Mouse (Mus musculus) heart, embryonic 16.5 days (tissue): ENCODE data around the gene Zfp217. TPM values are rescaled to one million over a fixed set of nuclear protein-coding genes. Genes with fewer than 3 reads are reported as not detected.
A peak's percentile ranks its signal among the peaks of the same experiment; 100 is the strongest.

ENCODE experiments used
- ATAC-seq: fragments of 200-750 bp; cut with Nextera tagmentation; replicated peaks from 2 replicates; pipeline ENCODE4 v1.8.0; 2017; ENCODE audit warnings: moderate number of reproducible peaks; ENCODE audit not compliant: insufficient read depth, low FRiP score; ENCODE audit errors: extremely low read depth
- H3K27ac ChIP-seq: fragments of 300-500 bp; sonication (generic); 2 replicates; pipeline ENCODE4 v1.5.1; 2014; ENCODE audit warnings: mild to moderate bottlenecking, low read length, control low read depth, moderate library complexity
- H3K27me3 ChIP-seq: fragments of 300-500 bp; sonication (generic); 2 replicates; pipeline ENCODE4 v1.6.1; 2014; ENCODE audit warnings: low read length, mixed read lengths; ENCODE audit not compliant: control insufficient read depth, insufficient read depth
- H3K36me3 ChIP-seq: fragments of 300-500 bp; sonication (generic); 2 replicates; pipeline ENCODE4 v1.6.1; 2014; ENCODE audit not compliant: control insufficient read depth, insufficient read depth
- H3K4me1 ChIP-seq: fragments of 300-500 bp; sonication (generic); 2 replicates; pipeline ENCODE4 v1.6.1; 2014; ENCODE audit warnings: low read length, mixed read lengths; ENCODE audit not compliant: control insufficient read depth, insufficient read depth
- H3K4me2 ChIP-seq: fragments of 300-500 bp; sonication (generic); 2 replicates; pipeline ENCODE4 v1.6.1; 2014; ENCODE audit warnings: low read depth, mild to moderate bottlenecking, control low read depth, low read length
- H3K4me3 ChIP-seq: fragments of 300-500 bp; sonication (generic); 2 replicates; pipeline ENCODE4 v1.5.1; 2014; ENCODE audit warnings: mild to moderate bottlenecking, control low read depth, low read length
- H3K9ac ChIP-seq: fragments of 300-500 bp; sonication (generic); 2 replicates; pipeline ENCODE4 v1.6.1; 2014; ENCODE audit warnings: low read length, control low read depth
- H3K9me3 ChIP-seq: fragments of 300-500 bp; sonication (generic); replicated peaks from 2 replicates; pipeline ENCODE4 v1.6.1; 2016; ENCODE audit warnings: low read length; ENCODE audit not compliant: control insufficient read depth
- WGBS: fragments of 180-500 bp; shearing (Covaris S2); extraction: QIAGEN DNeasy Blood & Tissue Kit; methylation state at CpG from one replicate; pipeline ENCODE4 v1.1.7; 2014; 5-methylcytosine and 5-hydroxymethylcytosine counted together
- polyA plus RNA-seq: library from polyadenylated mRNA; unstranded; fragments of >200 nt; fragmentation: Nextera tagmentation; extraction: Ambion mirVana; gene quantifications from 2 replicates; pipeline ENCODE4 v1.2.1, GENCODE M21; 2015

Gene Zfp217
- polyA plus RNA-seq, 1 experiment from 2014 or later, result 3.6 TPM

GRCm38 (mm10) chr2:170101932-170102331, 46.0 kb downstream of the Zfp217 start:
- H3K27me3 ChIP-seq, result no peaks in the 10 kb centered on the region
- no peak overlapping the region for H3K9ac ChIP-seq
- ATAC-seq, result no peak
- no peak overlapping the region for H3K27ac ChIP-seq
- 0 out of 2 replicates have a peak, but pooled peaks cover 2% of the 10 kb centered on the region for H3K36me3 ChIP-seq
- no peaks in the 10 kb centered on the region for H3K9me3 ChIP-seq
- WGBS, result 66% methylated on average over 7 of the region's 7 CpGs
- H3K4me3 ChIP-seq, result no peak overlapping the region
- no peaks in the 10 kb centered on the region for H3K4me1 ChIP-seq
- H3K4me2 ChIP-seq, result no peak overlapping the region

- no peak overlapping the region for H3K9ac ChIP-seq
- H3K4me3 ChIP-seq, result no peak overlapping the region
- WGBS, result 3% methylated on average over 12 of the region's 12 CpGs
- no peaks in the 10 kb centered on the region for H3K36me3 ChIP-seq
- no peaks in the 10 kb centered on the region for H3K27me3 ChIP-seq
- no peaks in the 10 kb centered on the region for H3K4me1 ChIP-seq
- ATAC-seq, result 0 out of 2 replicates have a peak, but pooled peaks have one; percentile 40
- no peaks in the 10 kb centered on the region for H3K9me3 ChIP-seq
- H3K27ac ChIP-seq, result no peak overlapping the region
- H3K4me2 ChIP-seq, result peak overlapping the region; percentile 33
These were observed 46.8 kb downstream of the Zfp217 start for GRCm38 (mm10) chr2:170101132-170101531.

GRCm38 (mm10) chr2:170094871-170095270, 53.0 kb downstream of the Zfp217 start:
- 83% methylated on average over 9 of the region's 9 CpGs for WGBS
- Histone ChIP-seq H3K4me1 (no peaks in the 10 kb centered on the region), H3K36me3 (no peaks in the 10 kb centered on the region), H3K4me3 (no peak overlapping the region), H3K9me3 (no peaks in the 10 kb centered on the region), H3K27me3 (no peaks in the 10 kb centered on the region), H3K27ac (no peak overlapping the region), H3K9ac (no peak overlapping the region), H3K4me2 (no peak overlapping the region)
- ATAC-seq, result no peak

- no peaks in the 10 kb centered on the region for H3K9me3 ChIP-seq
- H3K4me1 ChIP-seq, result no peaks in the 10 kb centered on the region
- H3K9ac ChIP-seq, result no peak overlapping the region
- no peak for ATAC-seq
- 89% methylated on average over 17 of the region's 17 CpGs for WGBS
- no peak overlapping the region for H3K4me3 ChIP-seq
- no peaks in the 10 kb centered on the region for H3K36me3 ChIP-seq
- H3K27ac ChIP-seq, result no peak overlapping the region
- H3K27me3 ChIP-seq, result no peaks in the 10 kb centered on the region
- H3K4me2 ChIP-seq, result no peak overlapping the region
These were observed 53.7 kb downstream of the Zfp217 start for GRCm38 (mm10) chr2:170094220-170094619.

GRCm38 (mm10) chr2:170091563-170092443, 56.1 kb downstream of the Zfp217 start:
- no peak overlapping the region for H3K4me2 ChIP-seq
- H3K4me1 ChIP-seq, result no peaks in the 10 kb centered on the region
- no peak overlapping the region for H3K4me3 ChIP-seq
- no peaks in the 10 kb centered on the region for H3K9me3 ChIP-seq
- H3K27me3 ChIP-seq, result no peaks in the 10 kb centered on the region
- no peak overlapping the region for H3K27ac ChIP-seq
- no peak for ATAC-seq
- 74% methylated on average over 10 of the region's 10 CpGs for WGBS
- no peak overlapping the region for H3K9ac ChIP-seq
- no peaks in the 10 kb centered on the region for H3K36me3 ChIP-seq

GRCm38 (mm10) chr2:170078442-170079017, 69.4 kb downstream of the Zfp217 start:
- H3K9ac ChIP-seq, result no peak overlapping the region
- ATAC-seq, result no peak
- no peak overlapping the region for H3K4me2 ChIP-seq
- no peak overlapping the region for H3K4me3 ChIP-seq
- H3K4me1 ChIP-seq, result no peaks in the 10 kb centered on the region
- H3K9me3 ChIP-seq, result no peaks in the 10 kb centered on the region
- no peaks in the 10 kb centered on the region for H3K36me3 ChIP-seq
- no peaks in the 10 kb centered on the region for H3K27me3 ChIP-seq
- no peak overlapping the region for H3K27ac ChIP-seq
- WGBS, result 45% methylated on average over 15 of the region's 15 CpGs

- Histone ChIP-seq H3K27me3 (no peaks in the 10 kb centered on the region), H3K4me1 (no peaks in the 10 kb centered on the region), H3K9me3 (no peaks in the 10 kb centered on the region), H3K4me2 (no peak overlapping the region), H3K4me3 (no peak overlapping the region), H3K9ac (no peak overlapping the region), H3K36me3 (no peaks in the 10 kb centered on the region), H3K27ac (no peak overlapping the region)
- no peak for ATAC-seq
- WGBS, result 79% methylated on average over 10 of the region's 10 CpGs
These were observed 69.9 kb downstream of the Zfp217 start for GRCm38 (mm10) chr2:170078041-170078440.

GRCm38 (mm10) chr2:170076941-170077490, 70.9 kb downstream of the Zfp217 start:
- WGBS, result 68% methylated on average over 6 of the region's 6 CpGs
- Histone ChIP-seq H3K27ac (no peak overlapping the region), H3K9me3 (no peaks in the 10 kb centered on the region), H3K36me3 (no peaks in the 10 kb centered on the region), H3K27me3 (no peaks in the 10 kb centered on the region), H3K4me3 (no peak overlapping the region), H3K9ac (no peak overlapping the region), H3K4me2 (no peak overlapping the region), H3K4me1 (no peaks in the 10 kb centered on the region)
- no peak for ATAC-seq
